Mouse (Mus musculus): ENCODE data around the gene Gm20716. TPM values are rescaled to one million over a fixed set of nuclear protein-coding genes. Genes with fewer than 3 reads are reported as not detected.
A peak's percentile ranks its signal among the peaks of the same experiment; 100 is the strongest.
"Not testable (repeated sequence)": the region's sequence is repeated elsewhere in the genome, so short reads cannot be mapped to it uniquely, and the experiment has no call there.

The Gm20716 gene
- polyA plus RNA-seq, 1 experiment from 2014 or later = 17.1 TPM

GRCm38 (mm10) chr2:168166750-168167460 is 63.3 kb downstream of the Gm20716 start:
- Histone ChIP-seq H3K4me1 (replicated peaks; ENCODE audit: control insufficient read depth, insufficient read depth, low read length) (peaks cover 41% of the 10 kb centered on the region), H3K4me3 (ENCODE audit: low read depth, low read length) (no peak overlapping the region), H3K36me3 (ENCODE audit: control insufficient read depth, insufficient read depth, low read length) (no peaks in the 10 kb centered on the region), H3K9ac (ENCODE audit: low read depth, low read length) (no peak overlapping the region), H3K27me3 (replicated peaks; ENCODE audit: control insufficient read depth, insufficient read depth, low read length) (peaks cover 5% of the 10 kb centered on the region), H3K27ac (ENCODE audit: low read depth, low read length) (peak overlapping the region; percentile 11), H3K9me3 (ENCODE audit: control insufficient read depth, low read length) (no peaks in the 10 kb centered on the region), H3K4me2 (no peak overlapping the region)
- ATAC-seq (replicated peaks; ENCODE audit: low FRiP score) = no peak
- 54% methylated on average over 21 of the region's 21 CpGs for WGBS
- no peak for DNase-seq (ENCODE audit: low spot score)

DNA sequence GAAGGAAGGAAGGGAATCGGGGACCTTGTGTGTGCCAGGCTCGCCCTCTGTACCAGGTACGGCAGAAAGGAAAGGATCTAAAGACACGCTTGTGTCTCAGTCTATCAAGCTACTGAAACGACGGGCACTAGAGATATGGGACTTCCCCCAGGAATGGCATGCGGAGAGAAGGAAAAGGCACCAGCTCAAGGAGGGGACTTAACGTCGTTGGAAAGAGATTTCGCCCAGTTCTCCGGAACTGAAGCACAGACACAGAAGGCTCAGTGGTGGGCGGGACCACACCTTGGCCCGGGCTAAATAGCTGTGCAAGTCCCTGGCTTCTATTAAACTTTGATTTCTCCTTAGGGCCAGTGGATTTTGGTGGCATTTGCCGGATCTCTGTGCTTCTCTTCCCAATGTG is 68.2 kb downstream of the Gm20716 start:
- H3K27me3 ChIP-seq (replicated peaks; ENCODE audit: control insufficient read depth, insufficient read depth, low read length) = peaks cover 11% of the 10 kb centered on the region
- 10% methylated on average over 14 of the region's 14 CpGs for WGBS
- peaks cover 27% of the 10 kb centered on the region for H3K4me1 ChIP-seq (replicated peaks; ENCODE audit: control insufficient read depth, insufficient read depth, low read length)

GRCm38 (mm10) chr2:168161514-168161971 is 68.6 kb downstream of the Gm20716 start:
- Histone ChIP-seq H3K27me3 (replicated peaks; ENCODE audit: control insufficient read depth, insufficient read depth, low read length) (peaks cover 11% of the 10 kb centered on the region), H3K4me1 (replicated peaks; ENCODE audit: control insufficient read depth, insufficient read depth, low read length) (peaks cover 24% of the 10 kb centered on the region), H3K4me2 (peak overlapping the region; percentile 62), H3K9me3 (ENCODE audit: control insufficient read depth, low read length) (no peaks in the 10 kb centered on the region), H3K36me3 (ENCODE audit: control insufficient read depth, insufficient read depth, low read length) (no peaks in the 10 kb centered on the region), H3K4me3 (ENCODE audit: low read depth, low read length) (peak overlapping the region; percentile 30), H3K27ac (ENCODE audit: low read depth, low read length) (peak overlapping the region; percentile 11; the same call in 1 of the 2 replicates), H3K9ac (ENCODE audit: low read depth, low read length) (0 out of 2 replicates have a peak overlapping the region, but pooled peaks have one; percentile 8)
- DNase-seq (ENCODE audit: low spot score) = no peak
- no peak for ATAC-seq (replicated peaks; ENCODE audit: low FRiP score)
- 7% methylated on average over 11 of the region's 11 CpGs for WGBS

More for the DNA sequence above, 68.2 kb downstream of the Gm20716 start:
- Histone ChIP-seq H3K27ac (ENCODE audit: low read depth, low read length) (peak overlapping the region; percentile 11; the same call in 1 of the 2 replicates), H3K4me3 (ENCODE audit: low read depth, low read length) (peak overlapping the region; percentile 30), H3K36me3 (ENCODE audit: control insufficient read depth, insufficient read depth, low read length) (no peaks in the 10 kb centered on the region), H3K4me2 (peak overlapping the region; percentile 62), H3K9ac (ENCODE audit: low read depth, low read length) (0 out of 2 replicates have a peak overlapping the region, but pooled peaks have one; percentile 8), H3K9me3 (ENCODE audit: control insufficient read depth, low read length) (no peaks in the 10 kb centered on the region)
- ATAC-seq (replicated peaks; ENCODE audit: low FRiP score) (no peak), DNase-seq (ENCODE audit: low spot score) (no peak)

- Histone ChIP-seq H3K4me2 (no peak overlapping the region), H3K27ac (ENCODE audit: low read depth, low read length) (no peak overlapping the region), H3K27me3 (replicated peaks; ENCODE audit: control insufficient read depth, insufficient read depth, low read length) (peaks cover 11% of the 10 kb centered on the region), H3K36me3 (ENCODE audit: control insufficient read depth, insufficient read depth, low read length) (no peaks in the 10 kb centered on the region), H3K4me1 (replicated peaks; ENCODE audit: control insufficient read depth, insufficient read depth, low read length) (peaks cover 24% of the 10 kb centered on the region), H3K4me3 (ENCODE audit: low read depth, low read length) (no peak overlapping the region), H3K9ac (ENCODE audit: low read depth, low read length) (no peak overlapping the region), H3K9me3 (ENCODE audit: control insufficient read depth, low read length) (no peaks in the 10 kb centered on the region)
- 73% methylated on average over 9 of the region's 9 CpGs for WGBS
- ATAC-seq (replicated peaks; ENCODE audit: low FRiP score) (no peak), DNase-seq (ENCODE audit: low spot score) (no peak)
These were observed 69.7 kb downstream of the Gm20716 start for GRCm38 (mm10) chr2:168160370-168160930.

GRCm38 (mm10) chr2:168158911-168159711 is 71.1 kb downstream of the Gm20716 start:
- H3K4me3 ChIP-seq (ENCODE audit: low read depth, low read length) = peak overlapping the region; percentile 25
- no peaks in the 10 kb centered on the region for H3K9me3 ChIP-seq (ENCODE audit: control insufficient read depth, low read length)
- ATAC-seq (replicated peaks; ENCODE audit: low FRiP score) = no peak
- WGBS = 5% methylated on average over 24 of the region's 25 CpGs
- 0 out of 2 replicates have a peak overlapping the region, but pooled peaks have one; percentile 7 for H3K9ac ChIP-seq (ENCODE audit: low read depth, low read length)
- peak overlapping the region; percentile 62 for H3K27ac ChIP-seq (ENCODE audit: low read depth, low read length)
- H3K27me3 ChIP-seq (replicated peaks; ENCODE audit: control insufficient read depth, insufficient read depth, low read length) = peaks cover 11% of the 10 kb centered on the region
- H3K4me1 ChIP-seq (replicated peaks; ENCODE audit: control insufficient read depth, insufficient read depth, low read length) = peaks cover 29% of the 10 kb centered on the region
- peak; percentile 57 for DNase-seq (ENCODE audit: low spot score)
- H3K36me3 ChIP-seq (ENCODE audit: control insufficient read depth, insufficient read depth, low read length) = no peaks in the 10 kb centered on the region
- H3K4me2 ChIP-seq = peak overlapping the region; percentile 68

- H3K4me2 ChIP-seq; H3K27ac ChIP-seq (ENCODE audit: low read depth, low read length); H3K4me3 ChIP-seq (ENCODE audit: low read depth, low read length); H3K36me3 ChIP-seq (ENCODE audit: control insufficient read depth, insufficient read depth, low read length); H3K9ac ChIP-seq (ENCODE audit: low read depth, low read length); H3K9me3 ChIP-seq (ENCODE audit: control insufficient read depth, low read length); DNase-seq (ENCODE audit: low spot score); ATAC-seq (replicated peaks; ENCODE audit: low FRiP score): not testable (repeated sequence)
- Histone ChIP-seq H3K27me3 (replicated peaks; ENCODE audit: control insufficient read depth, insufficient read depth, low read length) (peaks cover 11% of the 10 kb centered on the region), H3K4me1 (replicated peaks; ENCODE audit: control insufficient read depth, insufficient read depth, low read length) (peaks cover 34% of the 10 kb centered on the region)
- WGBS = 32% methylated on average over 9 of the region's 11 CpGs
These were observed 72.2 kb downstream of the Gm20716 start for GRCm38 (mm10) chr2:168157974-168158373.

DNA sequence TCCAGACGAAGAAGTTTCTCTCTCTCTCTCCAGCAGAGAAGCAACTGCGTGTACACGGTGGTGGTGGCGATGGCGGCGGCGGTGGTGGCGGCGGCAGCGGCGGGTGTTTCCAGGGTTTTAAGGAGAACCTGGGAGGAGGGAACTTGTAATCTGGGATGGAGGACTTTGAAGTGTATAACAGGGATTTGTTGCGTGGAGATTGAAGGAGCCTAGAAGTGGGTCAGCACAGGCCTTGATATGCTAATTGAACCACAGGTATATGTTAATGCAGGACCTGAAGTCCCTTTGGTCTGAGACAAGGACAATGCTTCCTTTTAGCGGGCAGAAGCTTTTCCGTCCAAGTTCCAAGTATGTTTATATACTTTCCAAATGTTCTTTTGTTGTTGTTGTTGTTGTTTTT is 73.8 kb downstream of the Gm20716 start:
- Histone ChIP-seq H3K27me3 (replicated peaks; ENCODE audit: control insufficient read depth, insufficient read depth, low read length) (peaks cover 6% of the 10 kb centered on the region), H3K4me1 (replicated peaks; ENCODE audit: control insufficient read depth, insufficient read depth, low read length) (peaks cover 28% of the 10 kb centered on the region), H3K27ac (ENCODE audit: low read depth, low read length) (no peak overlapping the region), H3K9ac (ENCODE audit: low read depth, low read length) (no peak overlapping the region), H3K4me2 (no peak overlapping the region), H3K9me3 (ENCODE audit: control insufficient read depth, low read length) (no peaks in the 10 kb centered on the region), H3K4me3 (ENCODE audit: low read depth, low read length) (no peak overlapping the region), H3K36me3 (ENCODE audit: control insufficient read depth, insufficient read depth, low read length) (no peaks in the 10 kb centered on the region)
- DNase-seq (ENCODE audit: low spot score) = no peak
- 66% methylated on average over 14 of the region's 14 CpGs for WGBS
- ATAC-seq (replicated peaks; ENCODE audit: low FRiP score) = no peak

GRCm38 (mm10) chr2:168155666-168156065 is 74.5 kb downstream of the Gm20716 start:
- no peak for ATAC-seq (replicated peaks; ENCODE audit: low FRiP score)
- Histone ChIP-seq H3K36me3 (ENCODE audit: control insufficient read depth, insufficient read depth, low read length) (no peaks in the 10 kb centered on the region), H3K27me3 (replicated peaks; ENCODE audit: control insufficient read depth, insufficient read depth, low read length) (peaks cover 5% of the 10 kb centered on the region), H3K4me2 (no peak overlapping the region), H3K9me3 (ENCODE audit: control insufficient read depth, low read length) (no peaks in the 10 kb centered on the region), H3K4me3 (ENCODE audit: low read depth, low read length) (no peak overlapping the region), H3K9ac (ENCODE audit: low read depth, low read length) (no peak overlapping the region), H3K4me1 (replicated peaks; ENCODE audit: control insufficient read depth, insufficient read depth, low read length) (peaks cover 26% of the 10 kb centered on the region), H3K27ac (ENCODE audit: low read depth, low read length) (no peak overlapping the region)
- DNase-seq (ENCODE audit: low spot score) = no peak
- WGBS = 92% methylated on average over 7 of the region's 7 CpGs
